Mouse (Mus musculus): Measurements from ENCODE around the gene Ppara. TPM values are rescaled to one million over a fixed set of nuclear protein-coding genes. Genes with fewer than 3 reads are reported as not detected.

Gene Ppara
- polyA plus RNA-seq, 1 experiment from 2014 or later, result 5.9 TPM

DNA sequence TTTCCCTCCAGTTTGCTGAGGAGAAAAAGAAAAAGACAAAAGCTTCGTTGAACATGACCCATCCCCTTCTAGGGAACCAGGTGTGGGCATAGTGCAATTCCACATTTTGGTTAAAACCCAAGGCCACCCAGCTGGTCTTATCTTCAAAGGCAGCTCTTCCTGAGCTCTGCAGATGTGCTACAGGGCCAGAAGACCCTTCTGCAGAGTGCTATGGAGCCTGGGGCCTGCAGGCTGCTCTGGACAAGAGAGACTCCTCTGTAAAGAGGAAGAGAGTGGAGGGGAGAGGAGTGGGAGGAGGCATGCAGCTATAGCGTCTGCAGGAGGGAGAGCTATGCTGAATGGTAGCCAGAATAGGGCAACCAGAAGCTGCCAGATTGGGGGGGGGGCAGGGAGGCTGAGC lies 4.8 kb upstream of the Ppara start:
- no peaks in the 10 kb centered on the region for H3K36me3 ChIP-seq
- no peak overlapping the region for H3K27ac ChIP-seq (replicated peaks)
- H3K4me3 ChIP-seq, result no peak overlapping the region
- no peak for ATAC-seq (ENCODE audit: extremely low read depth, insufficient number of reproducible peaks, low FRiP score, low TSS enrichment)
- no peak overlapping the region for H3K9ac ChIP-seq
- peaks cover 14% of the 10 kb centered on the region for H3K4me1 ChIP-seq
- no peaks in the 10 kb centered on the region for H3K9me3 ChIP-seq
- H3K27me3 ChIP-seq (replicated peaks), result peaks cover 62% of the 10 kb centered on the region
- no peak overlapping the region for H3K4me2 ChIP-seq
- 39% methylated on average over 2 of the region's 2 CpGs for WGBS

DNA sequence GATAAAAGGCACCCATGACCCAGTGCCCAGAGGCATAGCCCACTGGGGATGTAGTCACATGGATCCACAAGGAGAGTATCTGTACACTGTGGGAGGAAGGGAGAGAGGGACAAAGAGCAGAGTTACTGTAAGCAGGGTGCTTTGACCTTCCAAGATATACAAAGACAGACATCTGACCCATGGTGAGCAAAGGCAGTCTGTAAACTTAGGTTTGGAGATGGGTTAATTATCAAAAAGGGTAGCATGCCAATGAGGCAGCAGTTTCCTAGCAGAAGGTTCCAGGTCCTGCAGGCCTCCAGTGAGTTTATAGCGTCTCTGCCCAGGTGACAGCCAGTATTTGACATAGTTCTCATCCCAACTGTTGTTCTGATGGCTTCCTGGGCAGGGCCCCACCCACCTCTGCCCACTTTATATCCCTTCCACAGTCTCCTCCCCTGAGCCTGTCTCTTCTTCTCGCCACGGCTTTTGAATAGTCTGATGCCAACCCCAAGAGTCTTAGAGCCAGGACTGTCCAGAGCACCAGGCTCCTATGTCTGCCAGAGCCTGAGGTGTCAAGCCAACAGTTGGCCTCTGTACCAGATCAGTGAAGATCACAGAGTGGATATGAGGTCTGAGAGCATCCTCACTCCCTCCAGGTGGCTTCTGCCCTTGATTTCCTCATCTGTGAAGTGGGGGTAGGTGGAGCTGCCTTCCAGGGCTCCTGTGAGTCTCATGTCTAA lies 2.7 kb upstream of the Ppara start:
- Histone ChIP-seq H3K4me2 (no peak overlapping the region), H3K4me1 (peaks cover 14% of the 10 kb centered on the region), H3K27ac (replicated peaks) (no peak overlapping the region), H3K9ac (no peak overlapping the region), H3K27me3 (replicated peaks) (peaks cover 81% of the 10 kb centered on the region), H3K4me3 (no peak overlapping the region), H3K9me3 (no peaks in the 10 kb centered on the region), H3K36me3 (no peaks in the 10 kb centered on the region)
- ATAC-seq (ENCODE audit: extremely low read depth, insufficient number of reproducible peaks, low FRiP score, low TSS enrichment), result no peak
- WGBS, result 68% methylated on average over 3 of the region's 3 CpGs

DNA sequence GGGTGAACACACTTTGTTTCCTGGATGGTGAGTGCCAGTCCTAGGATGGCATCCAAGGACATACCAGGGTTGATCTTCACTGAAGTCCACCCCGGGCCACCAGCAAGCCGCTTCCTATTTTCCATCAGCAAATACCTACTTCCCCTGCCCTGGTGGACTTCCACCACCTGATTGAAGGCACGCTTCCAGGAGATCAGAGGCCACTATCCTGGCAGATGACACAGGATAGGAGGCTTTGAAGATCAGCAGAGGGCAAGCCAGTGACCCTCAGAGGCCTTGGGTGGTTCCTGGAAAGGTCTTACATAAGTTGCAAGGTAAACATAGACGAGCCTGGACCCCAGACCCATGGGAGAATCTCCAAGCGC lies 2.2 kb upstream of the Ppara start:
- no peak overlapping the region for H3K9ac ChIP-seq
- no peak overlapping the region for H3K27ac ChIP-seq (replicated peaks)
- H3K4me1 ChIP-seq, result peaks cover 14% of the 10 kb centered on the region
- 62% methylated on average over 5 of the region's 5 CpGs for WGBS
- peaks cover 86% of the 10 kb centered on the region for H3K27me3 ChIP-seq (replicated peaks)
- no peaks in the 10 kb centered on the region for H3K9me3 ChIP-seq
- H3K36me3 ChIP-seq, result no peaks in the 10 kb centered on the region
- no peak for ATAC-seq (ENCODE audit: extremely low read depth, insufficient number of reproducible peaks, low FRiP score, low TSS enrichment)
- no peak overlapping the region for H3K4me3 ChIP-seq
- no peak overlapping the region for H3K4me2 ChIP-seq

DNA sequence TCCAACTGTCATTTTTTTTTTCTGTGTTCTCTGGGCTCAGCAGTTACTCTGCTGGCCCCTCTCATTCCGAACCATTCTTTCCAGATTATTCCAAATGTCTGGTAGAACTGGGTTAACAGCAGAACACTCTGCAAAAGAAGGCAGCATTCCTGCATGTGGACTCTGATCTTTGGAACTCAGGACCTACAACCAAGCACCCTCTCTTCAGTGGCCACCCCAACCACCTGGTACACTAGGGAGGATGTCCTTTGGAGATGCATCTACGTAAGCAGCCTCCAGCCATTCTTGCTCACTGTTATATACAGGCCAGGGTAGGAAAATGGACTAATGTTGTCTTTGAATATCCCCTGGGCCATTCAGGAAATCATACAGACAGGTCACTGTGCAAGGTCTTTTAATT lies 1.1 kb upstream of the Ppara start:
- no peak for ATAC-seq (ENCODE audit: extremely low read depth, insufficient number of reproducible peaks, low FRiP score, low TSS enrichment)
- peaks cover 86% of the 10 kb centered on the region for H3K27me3 ChIP-seq (replicated peaks)
- H3K9me3 ChIP-seq, result no peaks in the 10 kb centered on the region
- H3K4me2 ChIP-seq, result no peak overlapping the region
- peaks cover 14% of the 10 kb centered on the region for H3K4me1 ChIP-seq
- no peak overlapping the region for H3K9ac ChIP-seq
- H3K27ac ChIP-seq (replicated peaks), result no peak overlapping the region
- H3K4me3 ChIP-seq, result no peak overlapping the region
- 81% methylated on average over 2 of the region's 2 CpGs for WGBS
- H3K36me3 ChIP-seq, result no peaks in the 10 kb centered on the region

DNA sequence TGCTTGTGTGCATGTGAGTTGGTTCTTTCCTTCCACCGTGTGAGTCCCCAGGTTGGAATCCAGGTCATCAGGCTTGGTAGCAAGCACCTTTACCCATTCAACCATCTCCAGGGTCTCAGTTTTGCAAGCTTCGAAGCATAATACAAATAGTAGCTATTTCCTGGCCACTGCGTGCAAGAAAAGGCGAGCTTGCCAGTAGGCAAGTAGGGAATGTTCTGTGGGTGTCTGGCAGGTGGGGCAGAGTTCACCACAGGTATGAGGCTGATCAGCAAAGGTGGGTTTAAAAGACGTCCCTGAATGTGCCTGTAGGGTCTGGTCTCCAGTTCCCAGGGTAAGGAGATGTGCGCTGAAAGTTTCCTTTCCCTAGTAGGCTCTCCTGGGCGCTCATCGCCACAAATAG lies 635 bp upstream of the Ppara start:
- no peaks in the 10 kb centered on the region for H3K36me3 ChIP-seq
- H3K4me2 ChIP-seq, result peak overlapping the region; percentile 92
- peaks cover 82% of the 10 kb centered on the region for H3K27me3 ChIP-seq (replicated peaks)
- peaks cover 14% of the 10 kb centered on the region for H3K4me1 ChIP-seq
- peak overlapping the region; percentile 80 for H3K4me3 ChIP-seq
- H3K27ac ChIP-seq (replicated peaks), result peak overlapping the region; percentile 75
- peak overlapping the region; percentile 85 for H3K9ac ChIP-seq
- H3K9me3 ChIP-seq, result no peaks in the 10 kb centered on the region
- WGBS, result 33% methylated on average over 8 of the region's 8 CpGs
- no peak for ATAC-seq (ENCODE audit: extremely low read depth, insufficient number of reproducible peaks, low FRiP score, low TSS enrichment)

DNA sequence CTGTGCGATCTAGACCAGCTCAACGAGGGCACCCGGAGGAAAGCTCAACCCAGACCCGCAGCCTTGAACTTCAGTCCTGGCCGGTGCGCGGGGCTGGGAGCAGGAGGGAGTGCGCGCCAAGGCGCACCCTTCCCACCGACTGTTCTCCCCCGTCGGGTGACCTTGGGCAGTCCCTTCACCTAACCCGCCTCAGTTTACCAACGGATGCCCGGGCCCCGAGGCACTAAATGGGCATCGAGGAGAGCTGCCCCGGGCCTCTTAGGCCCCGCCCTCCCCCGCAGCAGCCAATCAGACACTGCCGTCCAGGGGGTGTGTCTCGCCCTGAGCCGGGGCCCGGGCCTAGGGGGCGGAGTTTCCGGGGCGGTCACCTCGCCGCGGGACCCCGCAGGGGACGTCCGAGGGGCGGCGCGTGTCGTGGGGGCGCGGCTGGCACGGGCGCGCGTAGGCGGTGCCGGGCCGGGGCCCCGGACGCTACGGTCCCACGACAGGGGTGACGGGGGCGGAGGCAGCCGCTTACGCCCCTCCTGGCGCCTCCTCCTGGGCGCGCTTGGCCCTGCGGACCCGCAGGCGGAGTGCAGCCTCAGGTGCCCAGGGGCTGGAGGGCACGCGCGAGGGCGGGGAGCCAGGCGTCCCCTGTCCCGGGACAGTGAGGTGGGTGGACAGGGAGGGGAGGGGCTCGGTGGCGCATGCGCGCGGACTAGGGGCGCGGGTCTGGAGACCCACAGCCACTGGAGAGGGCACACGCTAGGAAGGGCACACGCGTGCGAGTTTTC lies 466 bp downstream of the Ppara start:
- no peaks in the 10 kb centered on the region for H3K36me3 ChIP-seq
- peak overlapping the region; percentile 92 for H3K4me2 ChIP-seq
- ATAC-seq (ENCODE audit: extremely low read depth, insufficient number of reproducible peaks, low FRiP score, low TSS enrichment), result peak; percentile 90
- H3K27ac ChIP-seq (replicated peaks), result peak overlapping the region; percentile 75
- WGBS, result under 1% methylated on average over 72 of the region's 78 CpGs
- H3K9me3 ChIP-seq, result no peaks in the 10 kb centered on the region
- H3K9ac ChIP-seq, result peak overlapping the region; percentile 85
- H3K4me1 ChIP-seq, result peaks cover 14% of the 10 kb centered on the region
- peak overlapping the region; percentile 80 for H3K4me3 ChIP-seq
- H3K27me3 ChIP-seq (replicated peaks), result peaks cover 78% of the 10 kb centered on the region

DNA sequence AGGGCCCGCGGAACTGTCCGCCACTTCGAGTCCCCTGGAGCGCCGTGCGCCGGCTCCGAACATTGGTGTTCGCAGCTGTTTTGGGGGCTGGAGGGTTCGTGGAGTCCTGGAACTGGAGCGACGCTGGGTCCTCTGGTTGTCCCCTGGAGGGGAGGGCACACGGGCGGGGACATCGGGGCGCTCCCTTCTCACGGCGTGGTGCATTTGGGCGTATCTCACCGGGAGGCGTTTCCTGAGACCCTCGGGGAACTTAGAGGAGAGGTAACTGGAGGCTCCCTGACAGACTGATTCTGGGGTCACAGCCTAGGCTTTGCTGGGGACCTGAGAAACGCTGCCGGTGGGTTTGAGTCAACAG lies 1.0 kb downstream of the Ppara start:
- no peak for ATAC-seq (ENCODE audit: extremely low read depth, insufficient number of reproducible peaks, low FRiP score, low TSS enrichment)
- H3K4me3 ChIP-seq, result peak overlapping the region; percentile 80
- WGBS, result under 1% methylated on average over 25 of the region's 25 CpGs
- peaks cover 81% of the 10 kb centered on the region for H3K27me3 ChIP-seq (replicated peaks)
- peak overlapping the region; percentile 39; the same call in 1 of the 2 replicates for H3K27ac ChIP-seq (replicated peaks)
- H3K4me1 ChIP-seq, result peaks cover 14% of the 10 kb centered on the region
- H3K4me2 ChIP-seq, result peak overlapping the region; percentile 92
- H3K9me3 ChIP-seq, result no peaks in the 10 kb centered on the region
- no peaks in the 10 kb centered on the region for H3K36me3 ChIP-seq
- H3K9ac ChIP-seq, result peak overlapping the region; percentile 85

DNA sequence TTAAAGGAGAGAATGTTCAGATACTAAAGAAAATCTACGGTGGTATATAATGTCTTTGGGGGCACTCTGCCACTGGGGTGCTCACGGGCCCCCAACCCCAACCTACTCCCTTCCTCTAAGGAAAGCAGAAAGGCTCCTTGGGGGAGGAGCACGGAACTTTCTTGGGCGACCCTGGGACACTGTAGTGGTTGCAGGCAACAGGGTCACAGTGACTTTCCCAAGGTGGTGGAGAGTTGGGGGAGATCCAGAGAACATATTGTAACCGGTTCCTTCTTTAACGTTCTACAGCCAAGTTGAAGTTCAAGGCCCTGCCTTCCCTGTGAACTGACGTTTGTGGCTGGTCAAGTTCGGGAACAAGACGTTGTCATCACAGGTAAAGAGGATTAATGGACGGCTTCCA lies 1.7 kb downstream of the Ppara start:
- Histone ChIP-seq H3K36me3 (no peaks in the 10 kb centered on the region), H3K4me1 (peaks cover 14% of the 10 kb centered on the region), H3K4me2 (peak overlapping the region; percentile 92), H3K4me3 (peak overlapping the region; percentile 80), H3K27ac (replicated peaks) (no peak overlapping the region), H3K9me3 (no peaks in the 10 kb centered on the region), H3K9ac (peak overlapping the region; percentile 85; the same call in 1 of the 2 replicates), H3K27me3 (replicated peaks) (peaks cover 79% of the 10 kb centered on the region)
- no peak for ATAC-seq (ENCODE audit: extremely low read depth, insufficient number of reproducible peaks, low FRiP score, low TSS enrichment)
- 47% methylated on average over 10 of the region's 10 CpGs for WGBS

DNA sequence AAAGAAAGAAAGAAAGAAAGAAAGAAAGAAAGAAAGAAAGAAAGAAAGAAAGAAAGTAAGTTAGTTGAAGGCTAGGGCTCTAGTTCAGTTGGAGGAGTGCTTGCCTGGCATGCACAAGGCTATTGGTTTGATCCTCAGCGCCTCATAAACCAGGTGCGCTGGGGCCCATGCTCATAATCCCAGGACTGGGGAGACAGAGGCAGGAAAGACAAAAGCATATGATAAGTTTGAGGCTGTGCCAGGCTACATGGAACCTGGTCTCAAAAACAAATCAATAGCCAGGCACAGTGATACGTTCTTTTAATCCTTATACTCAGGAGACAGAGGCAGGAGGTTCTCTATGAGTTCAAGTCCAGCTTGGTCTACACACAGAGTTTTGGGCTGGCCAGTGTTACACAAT lies 3.6 kb downstream of the Ppara start:
- WGBS, result 77% methylated on average over 3 of the region's 3 CpGs
- Histone ChIP-seq H3K4me1 (peaks cover 14% of the 10 kb centered on the region), H3K9ac (no peak overlapping the region), H3K36me3 (no peaks in the 10 kb centered on the region), H3K4me3 (no peak overlapping the region), H3K27me3 (replicated peaks) (peaks cover 72% of the 10 kb centered on the region), H3K9me3 (no peaks in the 10 kb centered on the region), H3K27ac (replicated peaks) (no peak overlapping the region), H3K4me2 (no peak overlapping the region)
- ATAC-seq (ENCODE audit: extremely low read depth, insufficient number of reproducible peaks, low FRiP score, low TSS enrichment), result no peak

DNA sequence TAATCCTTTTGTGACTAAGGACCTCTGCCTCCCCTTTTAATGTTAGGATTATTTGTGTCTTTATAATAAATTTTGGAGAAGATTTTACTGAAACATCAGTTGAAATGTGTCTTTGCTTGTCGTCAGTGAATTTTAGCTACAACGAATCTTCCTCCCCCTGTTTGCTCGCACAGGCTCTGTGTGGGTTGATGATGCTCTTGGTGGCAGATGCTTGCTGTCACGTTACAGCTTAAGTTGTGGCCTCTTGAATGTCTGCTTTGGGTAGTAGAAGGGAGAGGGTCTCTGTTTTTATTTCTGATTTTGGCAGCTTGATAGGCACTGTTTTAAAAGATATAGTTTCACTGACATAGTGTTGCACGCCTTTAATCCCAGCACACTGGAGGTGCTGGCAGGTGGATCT lies 4.2 kb downstream of the Ppara start:
- peaks cover 72% of the 10 kb centered on the region for H3K27me3 ChIP-seq (replicated peaks)
- no peak overlapping the region for H3K4me2 ChIP-seq
- no peak for ATAC-seq (ENCODE audit: extremely low read depth, insufficient number of reproducible peaks, low FRiP score, low TSS enrichment)

DNA sequence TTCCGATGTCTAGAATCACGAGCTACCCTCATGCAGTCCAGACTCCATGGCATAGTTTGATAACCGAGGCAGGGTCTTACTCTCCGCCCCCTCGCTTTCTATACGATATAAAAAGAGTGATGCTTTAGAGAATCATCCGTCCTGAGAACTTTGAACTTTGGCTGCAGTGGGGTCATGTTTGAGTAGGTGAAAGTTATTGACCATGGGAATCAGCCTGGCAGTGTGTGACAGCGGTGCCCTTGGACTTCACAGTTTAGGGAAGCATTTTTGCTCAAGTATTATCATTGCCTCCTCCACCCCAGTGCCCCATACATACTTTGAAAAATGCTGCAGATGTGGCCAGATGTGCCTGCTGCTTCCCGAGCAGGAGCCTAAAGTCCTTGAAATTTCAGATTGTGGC lies 7.8 kb downstream of the Ppara start:
- no peaks in the 10 kb centered on the region for H3K4me1 ChIP-seq
- H3K4me3 ChIP-seq, result no peak overlapping the region
- no peaks in the 10 kb centered on the region for H3K9me3 ChIP-seq
- H3K27ac ChIP-seq (replicated peaks), result no peak overlapping the region
- no peak overlapping the region for H3K9ac ChIP-seq
- 81% methylated on average over 9 of the region's 9 CpGs for WGBS
- no peaks in the 10 kb centered on the region for H3K36me3 ChIP-seq
- H3K4me2 ChIP-seq, result no peak overlapping the region
- no peak for ATAC-seq (ENCODE audit: extremely low read depth, insufficient number of reproducible peaks, low FRiP score, low TSS enrichment)
- H3K27me3 ChIP-seq (replicated peaks), result peaks cover 55% of the 10 kb centered on the region

More for the DNA sequence above, 4.2 kb downstream of the Ppara start:
- Histone ChIP-seq H3K27ac (replicated peaks) (no peak overlapping the region), H3K9me3 (no peaks in the 10 kb centered on the region), H3K4me3 (no peak overlapping the region), H3K9ac (no peak overlapping the region), H3K36me3 (no peaks in the 10 kb centered on the region), H3K4me1 (peaks cover 14% of the 10 kb centered on the region)
- WGBS, result 72% methylated on average over 5 of the region's 5 CpGs

DNA sequence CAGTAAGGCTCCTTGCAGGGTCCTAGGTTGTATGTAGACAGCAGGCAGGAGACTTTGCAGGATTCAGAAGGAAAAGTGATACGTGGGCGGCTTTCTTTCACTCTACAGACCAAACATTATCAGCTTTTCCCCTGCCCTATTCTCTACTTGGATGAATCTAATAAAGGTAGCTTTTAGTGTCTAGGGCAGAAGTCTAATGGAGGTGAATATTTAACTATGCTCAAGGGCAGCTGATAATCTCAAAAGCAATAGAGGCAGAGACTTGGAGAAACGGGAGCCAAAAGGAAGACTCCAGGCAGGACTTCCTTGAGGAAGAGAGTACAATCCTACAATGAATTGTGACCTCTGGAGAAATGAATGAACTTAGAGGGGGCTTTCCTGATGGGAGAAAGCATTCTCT lies 9.2 kb downstream of the Ppara start:
- ATAC-seq (ENCODE audit: extremely low read depth, insufficient number of reproducible peaks, low FRiP score, low TSS enrichment), result no peak
- peaks cover 49% of the 10 kb centered on the region for H3K27me3 ChIP-seq (replicated peaks)
- WGBS, result 64% methylated on average over 3 of the region's 3 CpGs

More for the DNA sequence above, 9.2 kb downstream of the Ppara start:
- Histone ChIP-seq H3K4me1 (no peaks in the 10 kb centered on the region), H3K4me2 (no peak overlapping the region), H3K9me3 (no peaks in the 10 kb centered on the region), H3K9ac (no peak overlapping the region), H3K36me3 (no peaks in the 10 kb centered on the region), H3K27ac (replicated peaks) (no peak overlapping the region), H3K4me3 (no peak overlapping the region)

Measured in heart, embryonic 13.5 days (tissue).